Mouse (Mus musculus): ENCODE results near the gene Heatr5b. TPM values are rescaled to one million over a fixed set of nuclear protein-coding genes. Genes with fewer than 3 reads are reported as not detected.

The Heatr5b gene
- total and polyA plus RNA-seq, 3 experiments, result 9.8 to 19.9 TPM; not detected in 1

- peak; percentile 50 for DNase-seq (ENCODE audit: low read depth, low spot score)
- Histone ChIP-seq H3K27ac (ENCODE audit: control insufficient read depth, low read depth, low read length) (peak overlapping the region; percentile 32; the same call in 1 of the 2 replicates), H3K9me3 (replicated peaks; ENCODE audit: insufficient read depth, low read length) (no peaks in the 10 kb centered on the region), H3K27me3 (ENCODE audit: control insufficient read depth in 1 of 2, insufficient read depth in 2 of 2, low read length in 2 of 2) (no peaks in the 10 kb centered on the region), H3K4me3 (ENCODE audit: control insufficient read depth in 1 of 2, insufficient read depth in 1 of 2, low read depth in 2 of 2, low read length in 2 of 2) (peak overlapping the region; percentile 60 to 90), H3K79me2 (ENCODE audit: control insufficient read depth, insufficient read depth, low read length, poor library complexity) (peaks cover 4% of the 10 kb centered on the region; the same call in 1 of the 2 replicates), H3K9ac (ENCODE audit: control insufficient read depth, low read depth, low read length, poor library complexity, severe bottlenecking) (peak overlapping the region; percentile 59), H3K36me3 (ENCODE audit: control insufficient read depth in 1 of 2, insufficient read depth in 2 of 2, low read length in 2 of 2) (peaks cover 0 to 10% of the 10 kb centered on the region in 2 experiments; a peak in 2 of 4 replicates), H3K4me1 (ENCODE audit: control insufficient read depth in 1 of 2, insufficient read depth in 2 of 2, low read length in 2 of 2) (peaks cover 0 to 9% of the 10 kb centered on the region in 2 experiments; a peak in 2 of 4 replicates)
- TF ChIP-seq CHD2 (IDR thresholded peaks at IDR 0.05; ENCODE audit: low read length), result no peak
- no peak for TF ChIP-seq JUND (IDR thresholded peaks at IDR 0.05; ENCODE audit: low read depth, low read length)
- no peak for TF ChIP-seq ZKSCAN1 (IDR thresholded peaks at IDR 0.05; ENCODE audit: low read depth, low read length)
- TF ChIP-seq TAL1 (IDR thresholded peaks at IDR 0.05; ENCODE audit: low read length), result no peak
- TF ChIP-seq CTCF (IDR thresholded peaks at IDR 0.05 in 2 of 3, conservative IDR thresholded peaks at IDR 0.05 in 1 of 3; ENCODE audit: control insufficient read depth in 1 of 3, insufficient read depth in 1 of 3, low read depth in 2 of 3, low read length in 3 of 3, poor library complexity in 1 of 3, severe bottlenecking in 1 of 3), result peak in 1 of 3 experiments; percentile 15; a peak in 2 of 6 replicates
- TF ChIP-seq GATA1 (IDR thresholded peaks at IDR 0.05; ENCODE audit: low read depth, low read length), result no peak
- TF ChIP-seq RAD21 (IDR thresholded peaks at IDR 0.05; ENCODE audit: low read depth, low read length), result peak; percentile 19
- TF ChIP-seq CHD1 (IDR thresholded peaks at IDR 0.05; ENCODE audit: low read depth, low read length), result 0 out of 2 replicates have a peak, but pooled peaks have one; percentile 61
- 0 out of 2 replicates have a peak, but pooled peaks have one; percentile 4 for TF ChIP-seq SMC3 (IDR thresholded peaks at IDR 0.05; ENCODE audit: low read depth, low read length)
- no peak for TF ChIP-seq NELFE (IDR thresholded peaks at IDR 0.05; ENCODE audit: low read depth, low read length)
- peak; percentile 81 for TF ChIP-seq ZNF384 (IDR thresholded peaks at IDR 0.05; ENCODE audit: low read depth, low read length)
Observed at GRCm38 (mm10) chr17:78836056-78836455, 892 bp upstream of the Heatr5b start.

GRCm38 (mm10) chr17:78824346-78824745, 10.8 kb downstream of the Heatr5b start:
- Histone ChIP-seq H3K4me1 (ENCODE audit: control insufficient read depth in 1 of 2, insufficient read depth in 2 of 2, low read length in 2 of 2) (no peaks in the 10 kb centered on the region), H3K9ac (ENCODE audit: control insufficient read depth, low read depth, low read length, poor library complexity, severe bottlenecking) (no peak overlapping the region), H3K27ac (ENCODE audit: control insufficient read depth, low read depth, low read length) (no peak overlapping the region), H3K4me3 (ENCODE audit: control insufficient read depth in 1 of 2, insufficient read depth in 1 of 2, low read depth in 2 of 2, low read length in 2 of 2) (no peak overlapping the region), H3K79me2 (ENCODE audit: control insufficient read depth, insufficient read depth, low read length, poor library complexity) (no peaks in the 10 kb centered on the region), H3K27me3 (ENCODE audit: control insufficient read depth in 1 of 2, insufficient read depth in 2 of 2, low read length in 2 of 2) (no peaks in the 10 kb centered on the region), H3K36me3 (ENCODE audit: control insufficient read depth in 1 of 2, insufficient read depth in 2 of 2, low read length in 2 of 2) (peaks cover 0 to 2% of the 10 kb centered on the region in 2 experiments; a peak in 2 of 4 replicates), H3K9me3 (replicated peaks; ENCODE audit: insufficient read depth, low read length) (no peaks in the 10 kb centered on the region)
- no peak for DNase-seq (ENCODE audit: low read depth, low spot score)
- TF ChIP-seq E2F4 (IDR thresholded peaks at IDR 0.05; ENCODE audit: borderline replicate concordance, low read depth, low read length) (no peak), GABPA (IDR thresholded peaks at IDR 0.05; ENCODE audit: low read depth, low read length) (no peak), ETS1 (IDR thresholded peaks at IDR 0.05; ENCODE audit: low read depth, low read length) (no peak), POLR2AphosphoS5 (IDR thresholded peaks at IDR 0.05; ENCODE audit: borderline replicate concordance, low read depth, low read length) (no peak), MEF2A (IDR thresholded peaks at IDR 0.05; ENCODE audit: extremely low read depth, insufficient replicate concordance, low read depth, low read length, poor library complexity, severe bottlenecking) (no peak), KAT2A (conservative IDR thresholded peaks at IDR 0.05; ENCODE audit: low read depth, low read length) (no peak), ZC3H11A (IDR thresholded peaks at IDR 0.05; ENCODE audit: low read depth, low read length) (no peak), RCOR1 (IDR thresholded peaks at IDR 0.05; ENCODE audit: low read depth, low read length) (no peak), NELFE (IDR thresholded peaks at IDR 0.05; ENCODE audit: low read depth, low read length) (no peak), TBP (IDR thresholded peaks at IDR 0.05; ENCODE audit: low read depth, low read length) (no peak), SIN3A (IDR thresholded peaks at IDR 0.05; ENCODE audit: low read length) (no peak), GATA1 (IDR thresholded peaks at IDR 0.05; ENCODE audit: low read depth, low read length) (no peak), MAFK (IDR thresholded peaks at IDR 0.05; ENCODE audit: borderline replicate concordance, low read depth, low read length) (no peak), CTCF (IDR thresholded peaks at IDR 0.05 in 2 of 3, conservative IDR thresholded peaks at IDR 0.05 in 1 of 3; ENCODE audit: control insufficient read depth in 1 of 3, insufficient read depth in 1 of 3, low read depth in 2 of 3, low read length in 3 of 3, poor library complexity in 1 of 3, severe bottlenecking in 1 of 3) (no peak), ZNF384 (IDR thresholded peaks at IDR 0.05; ENCODE audit: low read depth, low read length) (no peak), NRF1 (IDR thresholded peaks at IDR 0.05; ENCODE audit: insufficient read depth, low read depth, low read length, poor library complexity, severe bottlenecking) (no peak), TCF12 (IDR thresholded peaks at IDR 0.05; ENCODE audit: low read depth, low read length) (no peak), MYB (IDR thresholded peaks at IDR 0.05; ENCODE audit: low read depth, low read length) (no peak), ELF1 (IDR thresholded peaks at IDR 0.05; ENCODE audit: low read depth, low read length) (no peak), MYC (IDR thresholded peaks at IDR 0.05; ENCODE audit: low read depth, low read length) (no peak)

All from MEL (cell line).